Mouse (Mus musculus): ENCODE measurements around the gene Slain2.
A peak's percentile ranks its signal among the peaks of the same experiment; 100 is the strongest.
"Not testable (repeated sequence)": the region's sequence is repeated elsewhere in the genome, so short reads cannot be mapped to it uniquely, and the experiment has no call there.

The Slain2 gene

GRCm38 (mm10) chr5:72899255-72899654 lies 14.8 kb upstream of the Slain2 start:
- no peak for DNase-seq (ENCODE audit: extremely low read depth, low read depth)

- no peak for DNase-seq (ENCODE audit: extremely low read depth, low read depth)
Observed at GRCm38 (mm10) chr5:72901866-72902265, 12.2 kb upstream of the Slain2 start.

- no peak for DNase-seq (ENCODE audit: extremely low read depth, low read depth)
Observed at GRCm38 (mm10) chr5:72902312-72902711, 11.8 kb upstream of the Slain2 start.

- DNase-seq (ENCODE audit: extremely low read depth, low read depth) = no peak
Observed at GRCm38 (mm10) chr5:72902876-72903516, 11.1 kb upstream of the Slain2 start.

- DNase-seq (ENCODE audit: extremely low read depth, low read depth) = no peak
Observed at GRCm38 (mm10) chr5:72904903-72905790, 9.0 kb upstream of the Slain2 start.

GRCm38 (mm10) chr5:72907402-72907801 lies 6.7 kb upstream of the Slain2 start:
- no peak for DNase-seq (ENCODE audit: extremely low read depth, low read depth)

- DNase-seq (ENCODE audit: extremely low read depth, low read depth) = no peak
Observed at GRCm38 (mm10) chr5:72908324-72908936, 5.7 kb upstream of the Slain2 start.

- peak; percentile 73 for DNase-seq (ENCODE audit: extremely low read depth, low read depth)
Observed at GRCm38 (mm10) chr5:72909363-72909762, 4.7 kb upstream of the Slain2 start.

- no peak for DNase-seq (ENCODE audit: extremely low read depth, low read depth)
Observed at GRCm38 (mm10) chr5:72910373-72910772, 3.7 kb upstream of the Slain2 start.

- no peak for DNase-seq (ENCODE audit: extremely low read depth, low read depth)
Observed at GRCm38 (mm10) chr5:72911284-72911683, 2.8 kb upstream of the Slain2 start.

- DNase-seq (ENCODE audit: extremely low read depth, low read depth) = no peak
Observed at GRCm38 (mm10) chr5:72914633-72915561, 793 bp downstream of the Slain2 start.

- no peak for DNase-seq (ENCODE audit: extremely low read depth, low read depth)
Observed at GRCm38 (mm10) chr5:72916048-72916447, 1.9 kb downstream of the Slain2 start.

- DNase-seq (ENCODE audit: extremely low read depth, low read depth) = no peak
Observed at GRCm38 (mm10) chr5:72916851-72917250, 2.7 kb downstream of the Slain2 start.

GRCm38 (mm10) chr5:72920416-72920815 lies 6.3 kb downstream of the Slain2 start:
- DNase-seq (ENCODE audit: extremely low read depth, low read depth) = no peak

GRCm38 (mm10) chr5:72921171-72921570 lies 7.1 kb downstream of the Slain2 start:
- no peak for DNase-seq (ENCODE audit: extremely low read depth, low read depth)

GRCm38 (mm10) chr5:72922796-72923195 lies 8.7 kb downstream of the Slain2 start:
- DNase-seq (ENCODE audit: extremely low read depth, low read depth) = no peak

GRCm38 (mm10) chr5:72927074-72927473 lies 13.0 kb downstream of the Slain2 start:
- no peak for DNase-seq (ENCODE audit: extremely low read depth, low read depth)

- DNase-seq (ENCODE audit: extremely low read depth, low read depth) = no peak
Observed at GRCm38 (mm10) chr5:72933026-72933675, 19.0 kb downstream of the Slain2 start.

- DNase-seq (ENCODE audit: extremely low read depth, low read depth) = not testable (repeated sequence)
Observed at GRCm38 (mm10) chr5:72938421-72938820, 24.3 kb downstream of the Slain2 start.

GRCm38 (mm10) chr5:72939311-72939710 lies 25.2 kb downstream of the Slain2 start:
- no peak for DNase-seq (ENCODE audit: extremely low read depth, low read depth)
